Mouse (Mus musculus): Measurements from ENCODE around the gene Tnnt2.

The Tnnt2 gene

DNA sequence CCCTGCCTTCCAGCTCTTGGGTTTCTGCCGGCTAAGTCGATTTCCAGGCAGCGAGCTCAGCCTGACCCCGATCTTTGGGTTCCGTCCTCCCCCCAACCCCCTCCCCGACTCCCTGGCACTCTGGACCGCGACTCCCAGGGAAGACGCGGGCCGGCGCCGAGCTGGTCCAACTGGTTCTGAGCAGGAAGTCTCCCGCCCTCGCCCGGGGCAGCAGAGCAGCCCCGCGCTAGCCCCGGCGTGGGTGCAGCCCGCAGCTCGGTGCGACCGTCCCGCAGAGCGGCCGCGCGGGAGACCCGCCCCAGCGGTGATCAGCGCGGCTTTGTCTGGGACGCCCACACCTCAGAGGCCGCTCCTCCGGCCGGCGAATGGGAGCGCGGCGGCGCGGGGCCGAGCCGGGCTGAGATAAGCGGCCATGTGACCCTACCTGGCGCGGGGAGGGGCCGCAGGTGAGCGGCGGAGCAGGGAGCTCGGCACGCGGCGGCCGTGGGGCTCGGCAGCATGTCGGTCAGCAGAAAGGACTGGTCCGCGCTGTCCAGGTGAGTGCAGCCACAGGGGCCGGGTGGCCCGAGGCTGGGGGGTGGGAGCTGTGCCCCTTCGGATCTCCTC, 17.6 kb upstream of the Tnnt2 start, which contains the start of gene Lad1:
TSS of gene Lad1 (plus strand) at position 118 of the 606 bp plus-strand sequence.
- no peak for DNase-seq (ENCODE audit: low spot score in 2 of 2)

DNA sequence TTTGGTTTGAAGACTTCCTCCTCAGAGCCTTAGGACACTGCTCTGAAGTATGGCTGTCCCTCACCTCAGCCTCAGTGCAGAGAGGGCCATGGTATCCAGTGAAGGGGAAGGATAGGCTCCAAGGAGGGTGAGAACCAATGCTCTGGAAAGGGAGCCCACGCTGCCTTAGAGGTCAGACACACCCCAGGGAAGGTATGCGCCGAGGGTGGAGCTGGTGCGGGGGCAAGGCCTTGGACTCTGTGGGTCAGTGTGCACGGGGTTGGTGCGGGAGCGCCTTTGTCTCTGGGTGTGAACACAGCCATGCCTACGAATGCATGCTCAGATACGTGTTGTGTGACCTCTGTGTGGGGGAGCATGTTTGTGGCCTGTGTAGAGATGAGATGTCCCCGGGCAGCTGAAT, 16.1 kb upstream of the Tnnt2 start:
- no peak for DNase-seq (ENCODE audit: low spot score in 2 of 2)

DNA sequence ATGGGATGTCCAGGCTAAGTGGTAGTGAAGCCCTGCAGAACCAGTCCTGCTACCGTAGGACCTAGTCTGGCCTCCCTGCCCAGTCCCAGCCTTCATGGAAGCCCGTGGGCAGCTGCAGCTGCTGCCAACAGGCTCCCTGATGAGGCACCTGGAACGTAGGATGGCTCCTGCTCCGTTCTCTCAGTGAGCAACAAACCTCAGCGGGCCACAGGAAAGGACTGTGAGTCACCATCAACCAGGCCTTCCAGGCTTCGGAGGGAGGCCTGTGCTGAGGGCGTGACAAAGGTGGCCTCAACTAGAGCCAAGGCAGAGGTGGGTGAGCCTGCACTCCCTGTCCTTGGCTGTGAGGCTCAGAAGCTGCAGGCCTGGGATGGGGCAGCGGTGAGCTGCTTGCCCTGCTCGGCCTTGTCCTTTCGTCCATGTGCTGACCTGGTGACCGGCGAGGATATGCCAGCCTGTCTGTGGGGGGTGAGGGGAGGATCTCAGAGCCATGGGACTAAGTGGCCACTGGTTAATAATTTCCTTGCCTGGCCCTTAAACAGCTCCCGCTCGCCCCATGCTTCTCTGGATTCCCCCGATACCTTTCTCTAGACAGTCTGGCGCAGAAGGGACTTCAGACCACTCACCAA, 15.3 kb upstream of the Tnnt2 start:
- DNase-seq (ENCODE audit: low spot score in 2 of 2), result peak in 1 of 2 experiments; percentile 30

DNA sequence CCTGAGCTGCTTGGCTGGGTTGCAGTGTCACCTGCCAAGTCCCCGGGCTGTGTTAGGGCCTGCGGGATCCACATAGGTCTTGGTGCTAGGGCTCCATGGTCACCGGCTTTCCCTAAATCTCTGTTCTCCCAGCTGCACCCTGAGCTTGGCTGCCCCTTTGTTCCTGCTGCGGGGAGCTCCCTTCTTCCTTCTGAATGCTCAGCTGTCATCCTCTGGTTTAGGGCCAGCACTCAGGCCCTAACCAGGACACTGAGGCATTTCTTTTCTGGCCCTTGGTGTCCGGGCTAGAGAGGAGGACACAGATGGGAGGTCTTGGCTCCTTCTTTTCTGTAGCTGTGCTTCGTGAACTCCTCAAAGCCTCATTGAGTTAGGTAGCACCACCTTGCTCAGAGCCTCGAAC, 14.4 kb upstream of the Tnnt2 start:
- DNase-seq (ENCODE audit: low spot score in 2 of 2), result no peak

GRCm38 (mm10) chr1:135828918-135829317, 7.2 kb upstream of the Tnnt2 start:
- DNase-seq (ENCODE audit: low spot score in 2 of 2), result peak in 1 of 2 experiments; percentile 52

- DNase-seq (ENCODE audit: low spot score in 2 of 2), result no peak
Measured at GRCm38 (mm10) chr1:135834206-135834859, 1.8 kb upstream of the Tnnt2 start.

DNA sequence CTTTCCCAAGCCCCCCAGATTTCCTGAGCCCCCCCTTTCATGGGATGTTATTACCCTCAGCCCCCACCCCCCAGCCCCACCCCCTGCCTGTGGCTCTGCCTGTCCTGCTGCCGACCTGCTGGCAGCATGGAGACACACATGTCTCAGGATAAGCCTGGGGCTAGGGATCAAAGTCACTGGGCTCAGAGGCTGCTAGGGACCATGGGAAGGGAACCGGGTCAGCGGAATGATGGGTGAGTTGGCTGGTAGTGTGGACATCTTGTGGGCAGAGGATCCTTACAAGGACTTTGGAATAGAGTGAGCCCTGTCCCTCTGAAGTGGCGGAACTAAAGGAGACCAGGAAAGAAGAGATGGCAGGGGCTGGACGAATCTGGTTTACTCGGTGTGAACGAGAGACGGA, 1.2 kb upstream of the Tnnt2 start:
- no peak for DNase-seq (ENCODE audit: low spot score in 2 of 2)

DNA sequence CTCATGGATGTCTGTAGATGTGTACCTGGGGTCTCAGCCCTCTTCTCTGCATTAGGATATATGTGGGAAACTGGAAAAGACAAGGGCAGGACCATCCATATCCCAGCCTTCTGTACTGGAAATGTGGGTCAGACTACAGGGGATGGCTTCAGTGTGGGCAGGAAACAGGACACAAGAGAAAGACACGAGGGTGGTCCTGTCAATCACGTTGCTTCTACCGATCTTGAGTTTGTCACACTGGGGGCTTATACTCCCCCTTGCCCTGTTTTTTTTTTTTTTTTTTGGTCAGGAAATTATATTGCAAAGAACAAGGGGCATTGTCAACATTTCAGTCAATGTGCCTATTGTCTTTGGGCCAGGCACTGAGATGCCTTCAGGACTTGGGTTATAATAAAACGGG, 2.5 kb downstream of the Tnnt2 start:
- no peak for DNase-seq (ENCODE audit: low spot score in 2 of 2)

GRCm38 (mm10) chr1:135839065-135839464, 2.9 kb downstream of the Tnnt2 start:
- DNase-seq (ENCODE audit: low spot score in 2 of 2), result no peak

- peak in 1 of 2 experiments; percentile 24 for DNase-seq (ENCODE audit: low spot score in 2 of 2)
Measured at GRCm38 (mm10) chr1:135840675-135841395, 4.7 kb downstream of the Tnnt2 start.

- no peak for DNase-seq (ENCODE audit: low spot score in 2 of 2)
Measured at GRCm38 (mm10) chr1:135843519-135844262, 7.5 kb downstream of the Tnnt2 start.

DNA sequence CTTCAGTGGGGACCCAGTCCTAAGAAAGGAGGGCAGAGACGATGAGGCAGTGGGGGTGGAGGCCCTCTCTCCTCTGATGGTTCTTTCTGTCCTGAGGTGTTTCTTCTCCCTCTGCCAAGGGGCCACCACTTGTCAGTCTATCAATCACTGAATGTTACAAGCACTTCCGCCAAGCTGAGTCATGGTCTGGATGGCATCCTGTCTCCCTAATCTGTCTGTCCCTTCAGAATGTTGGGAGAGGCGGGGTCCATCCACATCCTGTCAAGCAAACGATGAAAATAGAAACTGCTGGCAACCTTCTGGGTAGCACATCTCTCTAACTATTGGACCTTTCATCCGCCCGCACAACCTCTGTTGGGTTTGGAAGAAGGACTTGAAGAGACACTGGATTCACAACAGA, 8.3 kb downstream of the Tnnt2 start:
- DNase-seq (ENCODE audit: low spot score in 2 of 2), result no peak

DNA sequence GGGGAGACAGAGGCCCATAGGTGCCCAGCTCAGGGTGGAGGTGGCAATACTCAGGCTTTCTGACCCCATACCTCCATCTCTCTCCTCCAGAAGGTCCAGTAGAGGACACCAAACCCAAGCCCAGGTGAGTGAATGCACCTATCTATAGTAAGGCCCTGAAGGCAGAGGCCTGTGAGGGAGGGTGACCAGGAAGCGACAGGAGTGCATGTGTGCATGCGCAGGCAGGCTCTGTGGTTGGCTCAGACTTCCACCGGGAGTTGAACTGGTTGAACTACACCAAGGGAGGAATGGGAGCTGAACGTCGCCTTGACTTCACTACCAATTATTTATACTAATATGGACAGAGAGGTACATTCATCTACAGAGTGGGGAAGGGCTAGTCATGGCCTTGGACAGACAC, 10.5 kb downstream of the Tnnt2 start:
- no peak for DNase-seq (ENCODE audit: low spot score in 2 of 2)

DNA sequence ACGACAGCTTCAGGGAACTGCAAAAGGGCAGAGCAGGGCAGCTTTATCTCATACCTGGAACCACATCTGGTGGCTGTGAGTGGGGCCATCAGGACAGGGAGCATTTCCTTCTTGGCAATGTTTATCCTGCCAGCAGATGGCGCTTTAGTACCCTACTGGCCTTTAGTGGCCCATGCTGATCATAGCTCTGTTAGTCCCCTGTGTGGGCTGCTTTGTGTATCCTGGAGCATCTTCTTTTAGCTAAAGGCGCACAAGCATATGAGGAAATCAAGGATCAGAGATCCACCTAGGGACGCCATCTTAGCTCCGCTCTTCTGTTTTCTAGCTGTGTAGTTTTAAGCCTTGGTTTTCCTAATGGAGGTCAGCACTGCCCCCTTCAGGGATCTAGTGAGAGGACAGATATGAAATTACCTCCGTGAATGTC, 11.0 kb downstream of the Tnnt2 start:
- peak in 1 of 2 experiments; percentile 31 for DNase-seq (ENCODE audit: low spot score in 2 of 2)

GRCm38 (mm10) chr1:135847611-135848351, 11.6 kb downstream of the Tnnt2 start:
- DNase-seq (ENCODE audit: low spot score in 2 of 2), result no peak

- DNase-seq (ENCODE audit: low spot score in 2 of 2), result peak in 1 of 2 experiments; percentile 40
Measured at GRCm38 (mm10) chr1:135850722-135851512, 14.8 kb downstream of the Tnnt2 start.

DNA sequence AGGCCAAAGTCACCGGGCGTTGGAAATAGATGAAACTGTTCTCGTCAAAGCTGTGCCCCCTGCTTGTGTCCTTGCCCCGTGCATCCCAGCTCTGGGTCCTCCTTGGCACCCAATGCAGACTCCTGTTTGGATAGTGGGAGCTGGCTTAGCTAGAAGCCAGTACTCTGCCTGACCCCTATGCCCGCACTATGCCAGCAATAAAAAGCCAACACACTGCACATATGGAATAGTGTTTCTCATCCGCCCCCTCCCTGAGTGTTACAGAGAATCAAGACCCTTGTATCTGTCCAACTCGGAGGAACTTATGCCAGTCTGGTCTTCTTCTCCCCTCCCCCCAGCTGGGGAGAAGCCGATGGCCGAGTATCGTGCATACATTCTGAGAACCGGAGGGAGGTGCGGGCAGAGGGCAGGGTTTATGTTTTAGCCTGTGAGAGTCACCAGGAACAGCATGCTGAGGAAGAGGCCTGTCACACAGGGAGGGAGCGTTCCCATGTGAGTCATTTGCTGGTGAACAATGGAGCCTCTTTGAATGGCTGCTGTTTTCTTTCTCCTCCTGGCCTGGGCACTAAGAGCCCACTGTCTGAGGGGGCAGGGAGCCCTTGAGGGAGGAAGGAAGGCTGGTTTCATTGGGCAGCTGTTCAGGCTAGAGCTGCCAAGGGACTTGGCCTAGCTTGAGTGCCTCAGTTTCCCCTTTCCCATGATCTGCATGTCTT, 16.0 kb downstream of the Tnnt2 start:
- peak in 1 of 2 experiments; percentile 19 for DNase-seq (ENCODE audit: low spot score in 2 of 2)

GRCm38 (mm10) chr1:135853200-135853599, 17.0 kb downstream of the Tnnt2 start:
- DNase-seq (ENCODE audit: low spot score in 2 of 2), result no peak

DNA sequence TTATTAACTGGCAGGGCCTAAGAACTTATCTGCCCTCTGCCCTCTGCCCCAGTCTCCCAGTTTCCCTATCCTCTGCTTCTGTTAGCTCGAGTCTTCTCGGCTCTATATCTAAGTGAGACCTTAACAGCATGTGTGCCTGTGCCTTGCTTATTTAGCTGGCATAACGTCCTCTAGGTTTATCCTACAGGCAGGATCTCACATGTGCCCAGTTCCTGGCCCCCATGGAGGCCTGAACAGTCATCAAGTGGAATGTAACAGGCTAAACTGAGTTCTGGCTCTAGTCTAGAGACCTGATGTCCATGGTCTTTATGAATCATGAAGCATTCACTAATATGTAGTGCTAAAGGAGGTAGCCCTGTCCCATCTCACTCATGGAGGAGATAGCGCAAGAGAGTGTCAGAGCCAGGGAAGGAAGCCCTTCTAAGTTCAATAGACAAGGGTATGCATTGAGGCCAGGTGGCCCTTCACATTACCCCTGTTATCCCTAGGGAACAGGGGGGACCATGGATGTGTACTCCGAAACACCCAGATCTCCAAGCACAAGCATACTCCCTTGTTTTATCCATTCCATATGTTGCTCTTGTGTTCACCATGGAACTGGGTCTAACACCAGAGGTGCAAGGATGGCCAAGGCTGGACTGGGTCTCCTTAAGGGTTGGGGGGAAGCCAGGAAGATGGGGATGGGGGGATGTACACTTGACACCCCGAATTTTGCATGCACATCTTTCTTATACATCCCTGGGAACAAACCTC, 18.6 kb downstream of the Tnnt2 start:
- no peak for DNase-seq (ENCODE audit: low spot score in 2 of 2)

All from left cerebral cortex, adult 9 months (tissue).